Mouse (Mus musculus) erythroid progenitor cell, adult 5-6 weeks (primary cell): ENCODE data around the gene Tnfrsf17. TPM values are rescaled to one million over a fixed set of nuclear protein-coding genes. Genes with fewer than 3 reads are reported as not detected.
"Not testable (repeated sequence)": the region's sequence is repeated elsewhere in the genome, so short reads cannot be mapped to it uniquely, and the experiment has no call there.

Experiments used
- ATAC-seq: replicated peaks from 2 replicates; pipeline ENCODE4 v1.8.0; 2016; ENCODE audit warnings: moderate number of reproducible peaks, mild to moderate bottlenecking, moderate TSS enrichment, inconsistent platforms; ENCODE audit not compliant: poor library complexity, low FRiP score, severe bottlenecking
- total RNA-seq, 2 experiments: library from RNA; stranded (forward) in 1 of 2; stranded (reverse) in 1 of 2; fragments of 150-400 nt in 1 of 2; fragments of 186-747, 209-891 nt in 1 of 2; gene quantifications; 2 replicates each; pipeline versions ENCODE4 v1.2.3 to v1.2.4; 2015 to 2017; ENCODE audit warnings: low replicate concordance in 2 of 2

The Tnfrsf17 gene
- total RNA-seq, 2 experiments from 2014 or later = not detected

DNA sequence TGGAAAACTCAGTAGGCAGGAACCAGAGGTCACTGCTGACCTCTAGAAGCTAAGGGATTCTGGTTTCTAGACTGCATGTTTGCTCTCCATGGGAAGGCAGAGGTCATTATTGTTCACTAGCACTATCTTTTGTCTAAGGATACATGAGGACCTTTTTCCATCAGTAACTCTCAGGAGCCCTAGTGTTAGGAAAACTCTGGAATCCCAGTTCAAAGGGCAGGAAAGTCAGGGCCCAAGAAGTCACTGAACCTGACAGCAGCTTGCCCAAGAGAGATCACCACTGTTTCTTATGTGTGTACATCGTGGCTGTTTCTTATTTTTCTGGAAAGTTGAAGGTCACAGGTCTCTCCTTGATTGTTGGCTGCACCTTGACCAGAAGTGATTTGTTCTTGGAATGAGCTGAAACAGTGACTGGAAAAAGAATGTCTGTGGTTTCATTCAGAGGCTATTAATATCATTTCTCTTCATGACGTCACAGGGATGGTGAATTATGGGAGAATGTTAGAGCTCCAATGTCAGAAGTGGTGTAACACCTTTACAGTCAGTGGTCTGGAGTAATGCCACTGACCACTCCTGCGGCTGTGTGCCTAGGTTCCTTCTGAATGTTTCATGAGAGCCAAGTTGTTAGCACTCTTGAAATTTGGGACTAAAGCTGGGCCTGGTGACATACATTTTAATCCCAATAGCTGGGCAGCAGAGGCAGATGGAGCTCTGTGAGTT lies 16.6 kb downstream of the Tnfrsf17 start:
- ATAC-seq = no peak

DNA sequence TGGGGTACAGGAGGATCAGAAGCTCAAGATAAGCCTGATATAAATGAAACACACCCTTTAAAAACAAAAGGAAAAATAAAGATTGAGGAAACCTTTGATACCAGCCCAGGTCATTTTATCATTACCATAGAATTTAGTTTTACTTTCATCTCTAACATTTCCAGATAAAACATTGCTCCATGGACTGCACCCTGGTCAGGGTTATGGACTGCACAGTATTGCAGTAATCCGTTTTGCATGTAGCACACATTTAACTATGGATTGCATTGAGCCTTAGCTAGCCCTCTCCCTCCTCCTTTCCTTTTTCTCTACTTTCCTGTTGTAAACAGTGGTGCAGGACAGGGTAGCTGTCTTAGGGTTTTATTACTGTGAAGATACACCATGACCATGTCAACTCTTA lies 17.4 kb downstream of the Tnfrsf17 start:
- no peak for ATAC-seq

DNA sequence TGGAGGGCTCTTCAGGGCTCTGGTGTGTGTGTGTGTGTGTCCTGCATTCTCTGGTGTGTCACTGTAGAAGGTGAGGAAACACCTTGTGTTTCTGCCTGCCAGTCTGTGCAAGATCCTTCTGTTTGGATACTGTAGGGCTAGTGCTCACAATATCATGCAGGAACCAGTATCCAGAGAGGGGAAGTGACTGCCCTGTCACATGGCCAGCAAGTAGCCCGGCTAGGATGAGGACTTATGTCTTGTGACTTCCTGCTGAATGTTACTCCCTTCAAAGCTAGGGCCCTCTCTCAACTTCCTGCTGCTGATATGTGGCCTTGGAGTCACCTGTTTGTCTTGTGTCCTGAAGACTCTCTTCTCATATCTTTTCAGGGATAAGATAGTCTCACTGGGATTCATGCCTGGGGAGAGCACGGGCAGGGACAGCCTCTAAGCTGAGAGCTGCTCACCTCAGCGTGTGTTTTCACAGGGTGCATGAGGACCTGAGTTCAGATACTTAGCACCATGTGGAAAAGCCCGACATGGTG lies 29.7 kb downstream of the Tnfrsf17 start:
- no peak for ATAC-seq

DNA sequence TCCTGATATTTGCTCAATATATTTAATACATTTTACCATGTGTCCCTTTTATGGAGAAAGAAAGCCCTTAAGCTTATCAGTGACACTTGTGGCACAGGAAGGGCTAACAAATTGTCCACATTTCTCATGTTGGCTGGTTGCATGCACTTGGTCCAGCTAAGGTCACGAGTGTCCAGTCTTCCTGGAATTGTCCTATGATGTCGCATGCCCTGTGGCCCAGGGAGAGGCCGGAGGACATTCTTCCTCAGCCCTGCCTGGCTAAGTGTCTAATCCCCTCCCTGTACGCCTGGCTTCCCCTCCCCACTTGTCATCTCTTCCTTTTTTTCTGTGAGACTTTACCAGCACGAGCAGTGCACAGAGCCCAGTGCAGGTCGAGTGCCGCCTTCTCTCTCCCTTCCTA lies 38.3 kb downstream of the Tnfrsf17 start:
- ATAC-seq = no peak

DNA sequence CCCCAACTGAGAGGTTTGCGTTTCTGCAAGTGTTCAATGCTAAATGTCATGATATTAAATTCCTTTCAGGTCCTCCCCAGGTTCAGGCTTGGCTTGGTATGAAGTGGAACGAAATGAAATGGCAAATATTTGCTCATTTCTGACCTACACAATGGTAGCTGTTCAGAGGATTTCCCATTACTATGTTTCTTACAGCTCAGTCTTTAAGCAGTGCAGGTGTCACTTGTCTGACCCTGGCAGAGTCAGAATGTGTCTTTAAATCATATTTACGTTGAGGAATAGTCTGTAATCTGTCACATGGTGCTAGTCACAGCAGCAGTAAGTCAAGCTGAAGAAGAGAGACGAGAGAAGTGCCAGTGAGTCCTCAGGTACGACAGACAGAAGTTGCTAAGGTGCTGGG lies 45.6 kb downstream of the Tnfrsf17 start:
- no peak for ATAC-seq

DNA sequence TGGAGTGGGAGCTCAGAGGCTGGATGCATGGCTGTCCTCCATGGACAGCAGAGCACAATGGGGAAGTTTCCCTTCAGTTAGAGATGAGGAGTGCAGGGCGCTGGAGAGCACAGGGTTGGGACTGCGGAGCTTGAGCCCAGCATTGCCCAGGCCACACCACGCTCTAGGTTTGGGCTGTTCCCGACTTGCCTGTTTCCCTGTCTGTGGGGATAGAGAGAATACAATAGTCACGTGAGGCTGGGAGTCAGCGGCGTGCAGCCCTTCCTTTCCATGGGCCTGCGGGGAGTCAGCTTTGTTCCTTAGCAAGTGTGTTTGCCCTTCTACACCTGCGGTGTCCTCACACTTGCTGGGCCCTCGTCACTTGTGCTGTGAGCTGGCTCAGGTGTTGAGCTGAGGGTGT lies 46.3 kb downstream of the Tnfrsf17 start:
- no peak for ATAC-seq

DNA sequence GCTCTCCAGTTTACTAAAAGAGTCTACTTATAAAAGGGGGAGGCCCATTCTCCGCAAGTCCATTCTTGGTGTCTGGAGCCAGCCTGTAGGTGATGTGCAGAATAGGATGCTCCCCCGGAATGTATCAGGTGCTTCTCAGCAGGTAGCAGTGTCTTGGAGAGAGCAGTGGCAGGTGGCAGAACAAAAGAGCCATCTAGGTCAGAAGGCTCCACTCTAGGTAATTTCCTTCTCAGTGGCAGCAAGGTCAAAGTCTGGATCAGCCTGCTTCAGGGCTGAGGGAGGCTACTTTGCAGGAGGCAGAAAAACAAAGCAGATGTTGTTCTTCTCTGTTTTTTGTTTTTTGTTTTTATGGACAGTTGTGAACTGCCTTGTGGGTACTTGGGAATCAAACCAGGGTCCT lies 47.0 kb downstream of the Tnfrsf17 start:
- not testable (repeated sequence) for ATAC-seq

DNA sequence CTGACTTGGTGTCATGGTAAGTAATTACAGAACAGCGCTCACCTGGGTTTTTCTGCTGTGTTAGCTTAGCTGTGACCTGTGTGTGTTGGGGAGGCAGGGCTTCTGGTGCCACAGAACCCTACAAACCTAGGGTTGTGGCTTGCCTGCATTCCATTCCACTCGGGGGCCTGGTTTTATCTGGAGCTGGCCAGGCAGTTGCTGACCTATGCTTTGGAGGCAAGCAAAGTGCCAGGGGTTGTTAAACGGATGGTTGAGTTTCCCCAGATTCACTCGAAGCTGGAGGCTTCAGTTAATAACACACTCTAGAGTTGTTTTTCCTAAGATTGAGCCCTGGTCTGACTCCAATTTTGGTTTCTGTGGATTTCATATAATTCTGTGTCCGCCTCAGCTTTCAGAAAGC lies 52.0 kb downstream of the Tnfrsf17 start:
- no peak for ATAC-seq

DNA sequence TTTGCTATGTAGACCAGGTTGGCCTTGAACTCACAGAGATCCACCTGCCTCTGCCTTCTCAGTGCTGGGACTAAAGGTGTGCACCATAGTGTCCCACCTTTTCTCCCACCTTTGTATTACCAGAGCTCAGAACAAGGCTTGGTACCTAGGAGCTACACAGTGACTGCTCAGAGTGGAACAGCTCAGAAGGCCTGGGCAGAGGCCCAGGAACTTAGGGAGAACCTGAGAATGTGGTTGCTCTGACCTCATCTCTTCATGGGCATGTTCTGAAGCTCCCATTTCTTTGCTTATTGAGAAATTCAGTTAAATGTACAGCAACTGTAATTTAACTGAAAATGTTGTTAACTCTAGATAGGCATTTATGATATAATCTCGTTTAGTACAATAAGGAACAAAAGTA lies 53.2 kb downstream of the Tnfrsf17 start:
- no peak for ATAC-seq

DNA sequence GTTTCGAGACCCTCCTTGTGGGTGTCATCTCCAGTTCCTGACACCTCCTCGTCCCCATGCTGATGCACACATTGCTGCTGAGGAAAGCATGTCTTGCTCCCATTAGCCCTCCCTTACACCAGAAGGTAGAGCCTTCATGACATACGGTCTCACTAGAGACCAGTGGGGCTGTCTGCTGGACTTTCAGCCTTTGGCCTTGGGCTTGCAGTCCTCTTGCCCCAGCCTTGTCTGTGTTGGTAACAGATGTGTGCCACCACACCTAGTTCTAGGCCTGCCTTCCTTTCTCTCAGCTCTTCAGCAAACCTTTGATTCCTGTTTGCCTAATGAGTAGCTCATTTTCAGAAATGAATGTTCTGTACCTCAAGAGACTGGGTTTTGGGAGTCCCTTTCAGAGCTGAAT lies 54.8 kb downstream of the Tnfrsf17 start:
- no peak for ATAC-seq

DNA sequence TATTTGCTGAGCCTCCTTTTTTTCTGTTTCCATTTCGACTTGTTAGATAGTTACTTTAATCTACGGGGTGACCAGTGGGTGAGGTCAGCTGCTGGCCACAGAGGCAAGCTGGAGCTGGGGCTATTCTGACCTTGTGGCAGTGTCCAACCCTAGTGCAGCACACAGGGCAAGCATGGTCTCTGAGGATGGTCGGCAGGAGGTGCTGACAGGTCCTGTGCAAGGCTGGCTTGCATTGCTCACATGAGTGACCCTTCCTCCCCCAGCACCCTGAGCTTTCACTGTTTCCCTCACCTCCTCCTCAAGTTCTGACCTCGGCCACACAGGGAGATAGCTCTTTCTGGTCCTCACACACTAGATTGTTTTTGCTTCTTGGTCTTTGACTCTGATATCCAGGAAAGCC lies 55.5 kb downstream of the Tnfrsf17 start:
- ATAC-seq = no peak

DNA sequence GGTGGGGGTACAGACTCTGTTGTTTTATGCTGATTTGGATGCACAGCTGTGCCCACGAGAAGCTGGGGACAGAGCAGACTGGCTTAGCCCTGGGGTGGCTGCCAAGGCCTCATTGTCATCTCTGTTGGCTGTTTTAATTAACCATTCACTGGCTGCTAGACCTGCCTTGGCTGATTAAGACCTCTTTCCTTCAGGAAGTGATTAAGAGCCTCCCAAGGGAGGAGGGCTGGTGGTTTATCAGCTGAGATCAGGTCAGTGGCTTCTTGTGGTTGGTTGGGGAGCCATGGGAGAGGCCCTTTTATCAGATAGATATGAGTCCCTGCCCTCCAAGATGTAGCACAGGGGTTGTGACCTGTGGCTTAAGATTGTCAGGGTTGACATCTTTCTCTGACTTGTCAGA lies 56.0 kb downstream of the Tnfrsf17 start:
- no peak for ATAC-seq

Other genes with a start within 250 kb of the Tnfrsf17 start
- gene Litaf, start 247.7 kb upstream of the Tnfrsf17 start, total RNA-seq (2015; ENCODE audit: low replicate concordance) = 20.9 and 22.2 TPM in 2 replicates
- 10.0 and 13.1 TPM in 2 replicates for gene Litaf, start 247.7 kb upstream of the Tnfrsf17 start, total RNA-seq (2017; ENCODE audit: low replicate concordance)
- 15.1 and 15.9 TPM in 2 replicates for gene Txndc11, start 179.2 kb upstream of the Tnfrsf17 start, total RNA-seq (2015; ENCODE audit: low replicate concordance)
- gene Txndc11, start 179.2 kb upstream of the Tnfrsf17 start, total RNA-seq (2017; ENCODE audit: low replicate concordance) = 18.0 and 28.1 TPM in 2 replicates
- gene Zc3h7a, start 137.4 kb upstream of the Tnfrsf17 start, total RNA-seq (2015; ENCODE audit: low replicate concordance) = 101 and 118 TPM in 2 replicates
- gene Zc3h7a, start 137.4 kb upstream of the Tnfrsf17 start, total RNA-seq (2017; ENCODE audit: low replicate concordance) = 128 and 160 TPM in 2 replicates
- 33.5 and 68.3 TPM in 2 replicates for gene Rsl1d1, start 110.5 kb upstream of the Tnfrsf17 start, total RNA-seq (2015; ENCODE audit: low replicate concordance)
- gene Rsl1d1, start 110.5 kb upstream of the Tnfrsf17 start, total RNA-seq (2017; ENCODE audit: low replicate concordance) = 29.4 and 40.6 TPM in 2 replicates
- gene Gspt1, start 59.5 kb upstream of the Tnfrsf17 start, total RNA-seq (2015; ENCODE audit: low replicate concordance) = 105 and 130 TPM in 2 replicates
- gene Gspt1, start 59.5 kb upstream of the Tnfrsf17 start, total RNA-seq (2017; ENCODE audit: low replicate concordance) = 31.5 and 32.0 TPM in 2 replicates
- gene Snx29, start 9.1 kb downstream of the Tnfrsf17 start, total RNA-seq (2015; ENCODE audit: low replicate concordance) = 8.4 and 16.2 TPM in 2 replicates
- 7.3 and 13.6 TPM in 2 replicates for gene Snx29, start 9.1 kb downstream of the Tnfrsf17 start, total RNA-seq (2017; ENCODE audit: low replicate concordance)